Mouse (Mus musculus): Measurements from ENCODE around the gene Calhm2. TPM values are rescaled to one million over a fixed set of nuclear protein-coding genes. Genes with fewer than 3 reads are reported as not detected.

Calhm2 gene
- polyA plus RNA-seq, 1 experiment: 1.6 TPM

GRCm38 (mm10) chr19:47067096-47067882 is 70.8 kb downstream of the Calhm2 start, which contains the start of gene Taf5:
Gene Taf5, plus strand, starts transcription at chr19:47067746.
- Histone ChIP-seq H3K27ac (replicated peaks; ENCODE audit: low read depth, low read length) (0 out of 2 replicates have a peak within 1 kb of the TSS, but pooled peaks have one; percentile 27), H3K4me3 (ENCODE audit: insufficient read depth, low read depth, low read length) (peak within 1 kb of the TSS; percentile 99), H3K4me1 (ENCODE audit: control insufficient read depth, insufficient read depth, insufficient read length, low read length) (no peaks in the 10 kb centered on the region)

GRCm38 (mm10) chr19:47065860-47066259 is 72.2 kb downstream of the Calhm2 start:
- no peaks in the 10 kb centered on the region for H3K4me1 ChIP-seq (ENCODE audit: control insufficient read depth, insufficient read depth, insufficient read length, low read length)
- no peak overlapping the region for H3K4me3 ChIP-seq (ENCODE audit: insufficient read depth, low read depth, low read length)

GRCm38 (mm10) chr19:47057684-47058083 is 80.4 kb downstream of the Calhm2 start:
- no peak overlapping the region for H3K4me3 ChIP-seq (ENCODE audit: insufficient read depth, low read depth, low read length)
- no peak overlapping the region for H3K27ac ChIP-seq (replicated peaks; ENCODE audit: low read depth, low read length)
- H3K4me1 ChIP-seq (ENCODE audit: control insufficient read depth, insufficient read depth, insufficient read length, low read length): no peaks in the 10 kb centered on the region

More at GRCm38 (mm10) chr19:47065860-47066259, 72.2 kb downstream of the Calhm2 start:
- no peak overlapping the region for H3K27ac ChIP-seq (replicated peaks; ENCODE audit: low read depth, low read length)

Other genes with a start within 250 kb of the Calhm2 start
- gene Ina, start 123.6 kb downstream of the Calhm2 start, polyA plus RNA-seq (2012; ENCODE audit: insufficient read depth, insufficient read length, missing spikeins): not detected in 2 replicates
- 31.8 and 36.0 TPM in 2 replicates for gene Nt5c2, start 123.1 kb downstream of the Calhm2 start, polyA plus RNA-seq (2012; ENCODE audit: insufficient read depth, insufficient read length, missing spikeins)
- 1.5 and 2.5 TPM in 2 replicates for gene Pcgf6, start 87.4 kb downstream of the Calhm2 start, polyA plus RNA-seq (2012; ENCODE audit: insufficient read depth, insufficient read length, missing spikeins)
- 1.4 and 2.2 TPM in 2 replicates for gene Taf5, start 70.5 kb downstream of the Calhm2 start, polyA plus RNA-seq (2012; ENCODE audit: insufficient read depth, insufficient read length, missing spikeins)
- gene Usmg5, start 47.6 kb downstream of the Calhm2 start, polyA plus RNA-seq (2012; ENCODE audit: insufficient read depth, insufficient read length, missing spikeins): 3,706 and 4,472 TPM in 2 replicates
- 3.2 and 5.5 TPM in 2 replicates for gene Pdcd11, start 47.5 kb downstream of the Calhm2 start, polyA plus RNA-seq (2012; ENCODE audit: insufficient read depth, insufficient read length, missing spikeins)
- not detected in 2 replicates for gene Calhm1, start 6.0 kb upstream of the Calhm2 start, polyA plus RNA-seq (2012; ENCODE audit: insufficient read depth, insufficient read length, missing spikeins)
- not detected in 2 replicates for gene Calhm3, start 19.5 kb upstream of the Calhm2 start, polyA plus RNA-seq (2012; ENCODE audit: insufficient read depth, insufficient read length, missing spikeins)
- 5.7 and 5.8 TPM in 2 replicates for gene Neurl1a, start 40.5 kb upstream of the Calhm2 start, polyA plus RNA-seq (2012; ENCODE audit: insufficient read depth, insufficient read length, missing spikeins)

Measured in brown adipose tissue, adult 24 weeks (tissue).